Mouse (Mus musculus) spleen, adult 12 weeks (tissue): ENCODE results near the gene Smoc2.

Source experiments
- DNase-seq: peaks from one replicate; pipeline ENCODE4 v3.0.0; 2022; ENCODE audit warnings: low spot score

Smoc2 gene

GRCm38 (mm10) chr17:14414511-14414910, 135.2 kb downstream of the Smoc2 start:
- no peak for DNase-seq

- no peak for DNase-seq
Observed at GRCm38 (mm10) chr17:14420460-14421046, 141.2 kb downstream of the Smoc2 start.

- no peak for DNase-seq
Observed at GRCm38 (mm10) chr17:14426481-14426880, 147.2 kb downstream of the Smoc2 start.

DNA sequence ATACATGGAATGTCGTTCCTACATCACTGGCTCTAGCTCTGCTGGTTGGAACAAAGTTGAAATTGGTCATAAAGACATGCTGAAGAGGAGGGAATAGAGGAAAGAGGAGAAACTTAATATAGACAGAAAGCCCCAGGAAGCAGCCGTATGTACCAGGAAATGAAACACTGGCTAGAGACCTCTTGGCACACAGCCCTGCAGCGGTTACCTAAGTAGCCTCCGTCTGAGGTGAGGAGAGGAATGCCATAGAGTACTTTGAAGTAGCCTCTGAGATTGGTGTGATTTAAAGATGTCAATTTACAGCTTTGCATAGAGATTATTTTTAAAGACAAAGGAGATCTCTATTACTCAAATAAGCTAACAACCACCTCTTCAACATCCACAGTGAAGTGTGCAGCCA, 155.4 kb downstream of the Smoc2 start:
- DNase-seq, result no peak

DNA sequence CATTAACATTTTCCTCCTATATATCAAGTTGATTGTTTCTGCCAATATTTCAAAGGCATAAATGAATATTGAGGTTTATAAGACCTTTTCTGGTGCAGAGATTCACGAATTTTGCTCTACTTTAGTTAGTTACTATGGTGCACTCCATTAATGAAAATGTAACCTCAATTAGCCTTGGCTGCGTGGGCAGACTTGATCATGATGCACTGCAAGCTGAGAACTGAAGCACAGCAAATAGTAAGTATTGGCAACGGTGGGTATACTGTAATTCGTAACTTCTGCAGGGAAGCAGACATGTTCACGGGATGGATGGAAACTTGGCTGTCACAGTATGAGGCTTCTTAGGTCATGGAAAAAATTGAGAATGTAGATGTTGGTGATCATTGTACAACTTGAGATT, 166.3 kb downstream of the Smoc2 start:
- DNase-seq, result no peak

GRCm38 (mm10) chr17:14447275-14447674, 168.0 kb downstream of the Smoc2 start:
- DNase-seq, result no peak
